Mouse (Mus musculus): ENCODE data around the gene Dgkg.

GRCm38 (mm10) chr16:22531834-22532233 lies 125.2 kb downstream of the Dgkg start:
- TF ChIP-seq CTCF (IDR thresholded peaks at IDR 0.05; ENCODE audit: low read depth, low read length) (no peak), POLR2A (IDR thresholded peaks at IDR 0.05; ENCODE audit: insufficient read depth, low read length) (no peak), EP300 (IDR thresholded peaks at IDR 0.05; ENCODE audit: insufficient read depth, low read depth, low read length) (no peak)
